ENCODE assay signal across 26 mouse cellular contexts in genomic region chr5:8178111-8178510, GRCm38 (mm10).
"Had no signal": no experiment of that assay in that cellular context is flagged by ENCODE, and none has a peak within 500 bp of the region (broad histone marks: within the 10 kb centered on the region; RNA-seq: fewer than 3 reads in every experiment).

No protein-coding gene starts in this region.

- DNase-seq: gastrocnemius, postnatal 14 days; gastrocnemius, postnatal 36 days; heart, adult 11 months; heart, adult 2 months; heart, postnatal 14 days; heart, postnatal 36 days; kidney, adult 11 months; kidney, adult 2 months; kidney, adult 9 months; kidney, postnatal 14 days; kidney, postnatal 36 days; layer of hippocampus, adult 9-11 months; layer of hippocampus, postnatal 36 days; left cerebral cortex, postnatal 4 days; liver; liver, embryonic 13.5 days had no signal

- H3K27me3 ChIP-seq: heart, embryonic 13.5 days; heart, embryonic 15.5 days; hindbrain, embryonic 13.5 days; hindbrain, embryonic 15.5 days; kidney, embryonic 15.5 days; limb, embryonic 12.5 days; liver, embryonic 13.5 days had no signal

- H3K4me1 ChIP-seq: heart, embryonic 13.5 days; heart, embryonic 15.5 days; hindbrain, embryonic 13.5 days; hindbrain, embryonic 15.5 days; kidney, embryonic 15.5 days; limb, embryonic 12.5 days; liver, embryonic 13.5 days had no signal

- H3K4me3 ChIP-seq: heart, adult 2 months; heart, embryonic 13.5 days; heart, embryonic 15.5 days; hindbrain, embryonic 13.5 days; hindbrain, embryonic 15.5 days; kidney, embryonic 15.5 days; limb, embryonic 12.5 days; liver, embryonic 13.5 days had no signal

- ATAC-seq: hindbrain, postnatal 0 days; intestine, embryonic 16.5 days had no signal

- H3K9ac ChIP-seq: heart, embryonic 13.5 days; heart, embryonic 15.5 days; hindbrain, embryonic 13.5 days; hindbrain, embryonic 15.5 days; kidney, embryonic 15.5 days; limb, embryonic 12.5 days; liver, embryonic 13.5 days had no signal

- H3K27ac ChIP-seq: heart, adult 2 months; heart, embryonic 13.5 days; heart, embryonic 15.5 days; hindbrain, embryonic 13.5 days; hindbrain, embryonic 15.5 days; hindbrain, postnatal 0 days; kidney, embryonic 15.5 days; kidney, postnatal 0 days; limb, embryonic 12.5 days; liver, embryonic 13.5 days had no signal

- H3K4me2 ChIP-seq: heart, embryonic 11.5 days; heart, embryonic 13.5 days; heart, embryonic 15.5 days; hindbrain, embryonic 13.5 days; hindbrain, embryonic 15.5 days; kidney, embryonic 15.5 days; limb, embryonic 12.5 days; liver, embryonic 13.5 days had no signal

- H3K36me3 ChIP-seq: heart, embryonic 13.5 days; heart, embryonic 15.5 days; hindbrain, embryonic 13.5 days; hindbrain, embryonic 15.5 days; kidney, embryonic 15.5 days; limb, embryonic 12.5 days; liver, embryonic 13.5 days had no signal

- H3K9me3 ChIP-seq: heart, embryonic 13.5 days; heart, embryonic 15.5 days; hindbrain, embryonic 13.5 days; hindbrain, embryonic 15.5 days; kidney, embryonic 15.5 days; limb, embryonic 12.5 days; liver, embryonic 13.5 days had no signal
